Mouse (Mus musculus) MEL (cell line): Measurements from ENCODE around the gene Cep89. TPM values are rescaled to one million over a fixed set of nuclear protein-coding genes. Genes with fewer than 3 reads are reported as not detected.

Experiments
- DNase-seq: peaks from one replicate; pipeline ENCODE4 v3.0.0; 2011; ENCODE audit warnings: low read depth, low spot score
- H3K27ac ChIP-seq: 2 replicates; pipeline ENCODE4 v1.5.1; 2012; ENCODE audit warnings: low read depth, mild to moderate bottlenecking, control low read depth, low read length, moderate library complexity; ENCODE audit not compliant: control insufficient read depth
- H3K27me3 ChIP-seq, 2 experiments: fragments of 150-350 bp in 1 of 2; sonication (generic) in 1 of 2; 2 replicates each; pipeline ENCODE4 v1.6.1; 2012; ENCODE audit warnings: low read length in 2 of 2, mild to moderate bottlenecking in 2 of 2, improper control_type of control experiment in 1 of 2, moderate library complexity in 1 of 2; ENCODE audit not compliant: insufficient read depth in 2 of 2, control insufficient read depth in 1 of 2
- H3K36me3 ChIP-seq, 2 experiments: 2 replicates each; pipeline ENCODE4 v1.6.1; 2012 to 2014; ENCODE audit warnings: low read length in 2 of 2, improper control_type of control experiment in 1 of 2, inconsistent platforms in 1 of 2, mild to moderate bottlenecking in 1 of 2; ENCODE audit not compliant: insufficient read depth in 2 of 2, control insufficient read depth in 1 of 2
- H3K4me1 ChIP-seq, 2 experiments: fragments of 150-350 bp in 1 of 2; sonication (generic) in 1 of 2; 2 replicates each; pipeline ENCODE4 v1.6.1; 2012; ENCODE audit warnings: low read length in 2 of 2, improper control_type of control experiment in 1 of 2, mild to moderate bottlenecking in 1 of 2; ENCODE audit not compliant: insufficient read depth in 2 of 2, control insufficient read depth in 1 of 2
- H3K4me3 ChIP-seq, 2 experiments: fragments of 150-350 bp in 1 of 2; sonication (generic) in 1 of 2; 2 replicates each; pipeline ENCODE4 v1.5.1; 2012; ENCODE audit warnings: low read depth in 2 of 2, low read length in 2 of 2, mild to moderate bottlenecking in 2 of 2, moderate library complexity in 2 of 2, control low read depth in 1 of 2, improper control_type of control experiment in 1 of 2; ENCODE audit not compliant: control insufficient read depth in 1 of 2, insufficient read depth in 1 of 2
- H3K79me2 ChIP-seq: 2 replicates; pipeline ENCODE4 v1.6.1; 2012; ENCODE audit warnings: mild to moderate bottlenecking, low read length, moderate library complexity; ENCODE audit not compliant: control insufficient read depth, poor library complexity, insufficient read depth
- H3K9ac ChIP-seq: 2 replicates; pipeline ENCODE4 v1.6.1; 2012; ENCODE audit warnings: low read depth, mild to moderate bottlenecking, control low read depth, low read length, moderate library complexity; ENCODE audit not compliant: control insufficient read depth, poor library complexity, severe bottlenecking
- H3K9me3 ChIP-seq: fragments of 150-350 bp; sonication (generic); replicated peaks from 2 replicates; pipeline ENCODE4 v1.6.1; 2012; ENCODE audit warnings: mild to moderate bottlenecking, low read length, improper control_type of control experiment, moderate library complexity; ENCODE audit not compliant: insufficient read depth
- CHD2 ChIP-seq: IDR thresholded peaks from 2 replicates; pipeline ENCODE4 v1.6.1; 2011; ENCODE audit warnings: low read length, improper control_type of control experiment
- E2F4 ChIP-seq: IDR thresholded peaks from 2 replicates; pipeline ENCODE4 v1.6.1; 2011; ENCODE audit warnings: low read depth, low read length, improper control_type of control experiment, borderline replicate concordance
- ELF1 ChIP-seq: IDR thresholded peaks from 2 replicates; pipeline ENCODE4 v1.6.1; 2014; ENCODE audit warnings: low read depth, mild to moderate bottlenecking, inconsistent platforms, low read length, improper control_type of control experiment, moderate library complexity
- EP300 ChIP-seq, 2 experiments: IDR thresholded peaks; 2 replicates each; pipeline ENCODE4 v1.6.1; 2011; ENCODE audit warnings: improper control_type of control experiment in 2 of 2, low read length in 2 of 2, low read depth in 1 of 2, mild to moderate bottlenecking in 1 of 2
- GABPA ChIP-seq: IDR thresholded peaks from 2 replicates; pipeline ENCODE4 v1.6.1; 2012; ENCODE audit warnings: low read depth, mild to moderate bottlenecking, inconsistent platforms, low read length, improper control_type of control experiment, moderate library complexity
- HCFC1 ChIP-seq: IDR thresholded peaks from 2 replicates; pipeline ENCODE4 v1.6.1; 2012; ENCODE audit warnings: low read depth, mild to moderate bottlenecking, inconsistent platforms, low read length, improper control_type of control experiment, moderate library complexity
- JUND ChIP-seq: IDR thresholded peaks from 2 replicates; pipeline ENCODE4 v1.6.1; 2011; ENCODE audit warnings: low read depth, mild to moderate bottlenecking, improper control_type of control experiment, low read length
- KAT2A ChIP-seq: conservative IDR thresholded peaks from 2 replicates; pipeline ENCODE4 v1.6.1; 2012; ENCODE audit warnings: low read depth, low read length, improper control_type of control experiment, inconsistent platforms
- MAFK ChIP-seq: IDR thresholded peaks from 2 replicates; pipeline ENCODE4 v1.6.1; 2011; ENCODE audit warnings: low read depth, mild to moderate bottlenecking, low read length, improper control_type of control experiment, borderline replicate concordance
- MAX ChIP-seq: IDR thresholded peaks from 2 replicates; pipeline ENCODE4 v1.6.1; 2011; ENCODE audit warnings: low read length, improper control_type of control experiment
- MAZ ChIP-seq: IDR thresholded peaks from 2 replicates; pipeline ENCODE4 v1.6.1; 2012; ENCODE audit warnings: low read depth, mild to moderate bottlenecking, inconsistent platforms, low read length, improper control_type of control experiment
- MXI1 ChIP-seq: IDR thresholded peaks from 2 replicates; pipeline ENCODE4 v1.6.1; 2011; ENCODE audit warnings: mild to moderate bottlenecking, low read depth, low read length, improper control_type of control experiment
- MYB ChIP-seq: IDR thresholded peaks from 2 replicates; pipeline ENCODE4 v1.6.1; 2011; ENCODE audit warnings: mild to moderate bottlenecking, low read depth, low read length, improper control_type of control experiment
- MYC ChIP-seq: IDR thresholded peaks from 2 replicates; pipeline ENCODE4 v1.6.1; 2011; ENCODE audit warnings: low read depth, mild to moderate bottlenecking, low read length, improper control_type of control experiment, moderate library complexity
- NELFE ChIP-seq: IDR thresholded peaks from 2 replicates; pipeline ENCODE4 v1.6.1; 2011; ENCODE audit warnings: low read depth, low read length, improper control_type of control experiment
- POLR2A ChIP-seq, 2 experiments: IDR thresholded peaks; 2 replicates each; pipeline ENCODE4 v1.6.1; 2011 to 2012; ENCODE audit warnings: low read length in 2 of 2, mild to moderate bottlenecking in 2 of 2, control low read depth in 1 of 2, improper control_type of control experiment in 1 of 2, low read depth in 1 of 2, moderate library complexity in 1 of 2; ENCODE audit not compliant: control insufficient read depth in 1 of 2, insufficient read depth in 1 of 2, poor library complexity in 1 of 2
- POLR2AphosphoS2 ChIP-seq: IDR thresholded peaks from 2 replicates; pipeline ENCODE4 v1.6.1; 2011; ENCODE audit warnings: low read length, improper control_type of control experiment
- POLR2AphosphoS5 ChIP-seq: IDR thresholded peaks from 2 replicates; pipeline ENCODE4 v1.6.1; 2012; ENCODE audit warnings: low read depth, borderline replicate concordance, mild to moderate bottlenecking, inconsistent platforms, low read length, moderate library complexity, mixed read lengths
- RAD21 ChIP-seq: IDR thresholded peaks from 2 replicates; pipeline ENCODE4 v1.6.1; 2011; ENCODE audit warnings: mild to moderate bottlenecking, low read depth, low read length, improper control_type of control experiment
- SIN3A ChIP-seq: IDR thresholded peaks from 2 replicates; pipeline ENCODE4 v1.6.1; 2012; ENCODE audit warnings: low read length, improper control_type of control experiment, inconsistent platforms
- TBP ChIP-seq: IDR thresholded peaks from 2 replicates; pipeline ENCODE4 v1.8.0; 2011; ENCODE audit warnings: low read depth, low read length, improper control_type of control experiment
- USF1 ChIP-seq: IDR thresholded peaks from 2 replicates; pipeline ENCODE4 v1.6.1; 2014; ENCODE audit warnings: low read depth, mild to moderate bottlenecking, inconsistent platforms, low read length, improper control_type of control experiment, moderate library complexity
- USF2 ChIP-seq, 2 experiments: IDR thresholded peaks; 2 replicates each; pipeline ENCODE4 v1.6.1; 2011 to 2012; ENCODE audit warnings: improper control_type of control experiment in 2 of 2, low read length in 2 of 2, borderline replicate concordance in 1 of 2, inconsistent platforms in 1 of 2, low read depth in 1 of 2, mild to moderate bottlenecking in 1 of 2; ENCODE audit not compliant: insufficient read depth in 1 of 2
- ZC3H11A ChIP-seq: IDR thresholded peaks from 2 replicates; pipeline ENCODE4 v1.6.1; 2012; ENCODE audit warnings: low read depth, mild to moderate bottlenecking, inconsistent platforms, low read length, improper control_type of control experiment
- ZKSCAN1 ChIP-seq: IDR thresholded peaks from 2 replicates; pipeline ENCODE4 v1.6.1; 2012; ENCODE audit warnings: low read depth, mild to moderate bottlenecking, inconsistent platforms, low read length, improper control_type of control experiment, moderate library complexity
- ZNF384 ChIP-seq: IDR thresholded peaks from 2 replicates; pipeline ENCODE4 v1.6.1; 2012; ENCODE audit warnings: low read depth, mild to moderate bottlenecking, inconsistent platforms, low read length, improper control_type of control experiment
- polyA plus RNA-seq, 2 experiments: library from polyadenylated mRNA; stranded (reverse) in 1 of 2; unstranded in 1 of 2; fragments of >175 nt in 1 of 2; fragments of >200 nt in 1 of 2; gene quantifications; 2 replicates each; pipeline versions ENCODE4 v1.2.1 to v1.2.4; 2012; ENCODE audit warnings: low replicate concordance in 2 of 2, low read depth in 1 of 2; ENCODE audit not compliant: insufficient read length in 2 of 2, insufficient read depth in 1 of 2, missing spikeins in 1 of 2
- total RNA-seq: library from RNA; depleted of rRNA; stranded (reverse); fragments of 300-350 nt; gene quantifications from 2 replicates; pipeline ENCODE4 v1.2.3, GENCODE M21; 2012

Cep89 gene
- total and polyA plus RNA-seq, 3 experiments = 15.8 to 44.5 TPM; not detected in 1

DNA sequence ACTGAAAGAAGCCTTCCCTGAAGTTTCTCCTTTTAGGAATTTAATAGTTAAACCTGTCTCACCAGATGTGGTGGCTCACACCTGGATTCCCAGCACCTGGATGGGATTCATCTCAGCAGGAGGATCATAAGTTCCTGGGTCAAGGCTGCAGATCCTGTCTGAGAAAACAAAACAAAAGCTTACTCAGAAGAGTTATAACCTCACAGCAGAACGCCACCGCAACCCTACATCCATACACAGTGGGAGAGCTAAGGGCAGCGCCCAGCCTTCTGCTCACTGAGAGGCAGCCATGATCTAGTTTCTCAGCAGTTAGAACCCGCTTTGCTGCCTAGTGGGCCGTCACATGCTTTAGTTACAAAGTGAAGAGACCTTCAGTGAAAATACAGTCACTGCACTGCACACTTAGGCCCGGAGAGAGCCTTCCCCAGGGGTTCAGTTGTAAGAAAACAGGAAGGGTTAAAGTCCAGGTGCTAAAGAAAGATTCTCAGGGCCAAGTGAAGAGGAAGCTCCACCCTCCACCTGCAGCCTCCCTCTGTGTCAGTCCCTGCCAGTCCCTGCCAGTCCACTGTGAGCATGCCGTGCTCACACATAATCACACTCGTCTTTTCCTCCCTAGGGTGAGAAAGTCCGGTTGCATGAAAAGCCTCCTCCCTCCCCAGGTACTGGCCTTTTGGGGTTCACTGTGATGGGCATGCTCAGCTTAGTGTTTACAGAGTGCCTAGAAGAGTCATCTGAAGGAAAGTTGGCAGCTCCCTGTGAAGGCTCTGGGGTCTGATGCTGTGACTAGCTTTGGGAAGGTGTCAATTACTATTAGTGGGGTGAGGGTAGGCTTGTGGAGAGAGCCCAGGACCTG, 19.2 kb downstream of the Cep89 start:
- no peak for DNase-seq

GRCm38 (mm10) chr7:35416654-35416948, 19.8 kb downstream of the Cep89 start:
- Histone ChIP-seq H3K27me3 (no peaks in the 10 kb centered on the region), H3K9me3 (no peaks in the 10 kb centered on the region), H3K27ac (no peak overlapping the region), H3K79me2 (no peaks in the 10 kb centered on the region), H3K36me3 (no peaks in the 10 kb centered on the region; a peak in 1 of 4 replicates), H3K4me1 (no peaks in the 10 kb centered on the region), H3K9ac (no peak overlapping the region), H3K4me3 (no peak overlapping the region)
- no peak for TF ChIP-seq USF1
- no peak for TF ChIP-seq USF2 (IDR thresholded peaks at IDR 0.05; ENCODE audit: borderline replicate concordance in 1 of 2, insufficient read depth in 1 of 2, low read depth in 1 of 2, low read length in 2 of 2)
- no peak for TF ChIP-seq MYC
- no peak for TF ChIP-seq TBP
- TF ChIP-seq ELF1 = no peak
- TF ChIP-seq ZNF384 = no peak
- TF ChIP-seq POLR2AphosphoS5 = no peak
- TF ChIP-seq ZC3H11A = no peak
- TF ChIP-seq SIN3A = no peak
- TF ChIP-seq MAZ = no peak
- TF ChIP-seq CHD2 = no peak
- no peak for TF ChIP-seq KAT2A
- no peak for TF ChIP-seq GABPA
- no peak for TF ChIP-seq POLR2A (IDR thresholded peaks at IDR 0.05; ENCODE audit: control insufficient read depth in 1 of 2, insufficient read depth in 1 of 2, low read depth in 1 of 2, low read length in 2 of 2, poor library complexity in 1 of 2)
- no peak for TF ChIP-seq E2F4
- no peak for DNase-seq

More for the DNA sequence above, 19.2 kb downstream of the Cep89 start:
- Histone ChIP-seq H3K79me2 (no peaks in the 10 kb centered on the region), H3K4me1 (no peaks in the 10 kb centered on the region), H3K27ac (no peak overlapping the region), H3K9ac (no peak overlapping the region), H3K9me3 (no peaks in the 10 kb centered on the region), H3K36me3 (no peaks in the 10 kb centered on the region; a peak in 1 of 4 replicates), H3K4me3 (no peak overlapping the region), H3K27me3 (no peaks in the 10 kb centered on the region)
- no peak for TF ChIP-seq MAFK
- TF ChIP-seq POLR2AphosphoS5 = no peak
- TF ChIP-seq POLR2A (IDR thresholded peaks at IDR 0.05; ENCODE audit: control insufficient read depth in 1 of 2, insufficient read depth in 1 of 2, low read depth in 1 of 2, low read length in 2 of 2, poor library complexity in 1 of 2) = no peak
- no peak for TF ChIP-seq CHD2
- TF ChIP-seq EP300 (IDR thresholded peaks at IDR 0.05; ENCODE audit: low read depth in 1 of 2, low read length in 2 of 2) = no peak
- no peak for TF ChIP-seq MAX
- no peak for TF ChIP-seq USF2 (IDR thresholded peaks at IDR 0.05; ENCODE audit: borderline replicate concordance in 1 of 2, insufficient read depth in 1 of 2, low read depth in 1 of 2, low read length in 2 of 2)
- no peak for TF ChIP-seq POLR2AphosphoS2
- TF ChIP-seq GABPA = no peak
- no peak for TF ChIP-seq JUND
- no peak for TF ChIP-seq ZKSCAN1
- TF ChIP-seq NELFE = no peak
- no peak for TF ChIP-seq MYC
- no peak for TF ChIP-seq MYB
- no peak for TF ChIP-seq MXI1
- no peak for TF ChIP-seq ZNF384
- no peak for TF ChIP-seq HCFC1
- TF ChIP-seq RAD21 = no peak
- TF ChIP-seq ZC3H11A = no peak
